In the genomic region with DNA sequence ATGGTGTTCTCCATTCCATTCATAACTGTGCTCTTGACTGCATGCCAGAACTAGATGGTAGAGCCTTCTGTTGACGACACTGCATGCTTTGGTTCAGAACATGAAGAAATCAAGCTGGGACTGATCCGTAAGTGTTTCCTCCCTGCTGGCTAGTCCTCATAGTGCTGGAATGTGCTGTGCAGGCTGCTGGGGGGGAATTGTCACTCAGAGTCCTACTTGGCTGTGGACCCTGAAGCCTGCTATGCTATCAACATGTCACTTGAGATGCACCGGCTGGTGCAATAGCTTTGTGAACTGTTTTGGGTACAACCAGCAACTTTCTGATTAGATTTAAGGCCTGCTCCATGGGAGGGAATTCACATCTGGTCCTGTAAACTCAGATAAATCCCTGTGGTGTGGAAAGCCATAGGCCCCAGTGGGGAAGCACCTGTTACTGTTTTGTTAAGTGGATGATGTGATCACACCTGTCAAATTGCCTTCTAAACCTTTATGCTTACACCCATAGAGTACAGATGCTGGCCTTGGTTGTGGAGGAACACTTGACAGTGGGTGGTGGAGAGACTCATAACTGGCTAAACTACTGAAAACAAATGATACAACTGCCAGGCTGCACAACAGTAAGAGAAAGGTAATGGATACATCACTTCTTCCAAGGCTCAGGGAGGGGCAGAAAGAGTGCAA, we compare ENCODE assay signal across 8 mouse cellular contexts. TPM values are rescaled to one million over a fixed set of nuclear protein-coding genes. Genes with fewer than 3 reads are reported as not detected.
DNase-seq lines count a peak whose midpoint lies in the region; ATAC-seq lines count a peak whose summit lies in the region.

No protein-coding gene starts in this region.

- intact Hi-C loops in left cerebral cortex, postnatal 10 days (cut with DNase I) = no loop called here

- no peak for ATAC-seq in erythroid progenitor cell, adult 5-6 weeks (replicated peaks; ENCODE audit: low FRiP score, poor library complexity, severe bottlenecking)

- peak; percentile 26 for DNase-seq in layer of hippocampus, adult 9-11 months
- no peak for DNase-seq in layer of hippocampus, adult 8-10 months (ENCODE audit: low spot score in 2 of 2)
- peak; percentile 17 to 54 for DNase-seq in cerebellum, postnatal 25 days
- DNase-seq in kidney, adult 9 months = peak; percentile 47
- peak; percentile 58 for DNase-seq in lung, postnatal 14 days
- no peak for DNase-seq in left cerebral cortex, postnatal 10 days (ENCODE audit: extremely low spot score in 1 of 2, low spot score in 2 of 2)
- no peak for DNase-seq in gastrocnemius, adult 18-20 months (ENCODE audit: low spot score)

RNA-seq across cellular contexts. Expression of a gene that starts 58.3 kb away (rescaled TPM):
- total RNA-seq in layer of hippocampus, adult 8-10 months (2022) = not detected
- total RNA-seq in erythroid progenitor cell, adult 5-6 weeks (2015; ENCODE audit: low replicate concordance) = not detected in 2 replicates
- not detected in 2 replicates for total RNA-seq in erythroid progenitor cell, adult 5-6 weeks (2017; ENCODE audit: low replicate concordance)
- not detected for total RNA-seq in left cerebral cortex, postnatal 10 days (2021)
- total RNA-seq in gastrocnemius, adult 18-20 months (2021) = not detected

Comparison
In these comparisons a context has a peak if more than half of its experiments do, and no peak if none do; other contexts are left out.
1. DNase-seq: peak in layer of hippocampus, adult 9-11 months (single experiment), cerebellum, postnatal 25 days (2 of 2), kidney, adult 9 months (single experiment) and lung, postnatal 14 days (single experiment); none in layer of hippocampus, adult 8-10 months (0 of 2), left cerebral cortex, postnatal 10 days (0 of 2) and gastrocnemius, adult 18-20 months (single experiment).